Mouse (Mus musculus): ENCODE measurements at regions not wholly inside any gene's neighbourhood (a gene's known extent, or its start where the extent isn't known, plus 50 kb on each side); places are given as distances from the start of the nearest gene placed in this dataset.

GRCm38 (mm10) chr5:149852516-149852915 lies 166.0 kb upstream of the Rxfp2 start:
- DNase-seq (ENCODE audit: low spot score) (no peak), ATAC-seq (ENCODE audit: low FRiP score, low read depth) (no peak)
- no peaks in the 10 kb centered on the region for H3K9me3 ChIP-seq (ENCODE audit: control insufficient read depth, low read length)
- no peaks in the 10 kb centered on the region for H3K36me3 ChIP-seq (ENCODE audit: control insufficient read depth, insufficient read depth, low read length)
- no peak overlapping the region for H3K4me3 ChIP-seq (replicated peaks; ENCODE audit: low read length)
- no peak for TF ChIP-seq POLR2A (IDR thresholded peaks at IDR 0.05; ENCODE audit: borderline replicate concordance, extremely low read depth, insufficient read depth, insufficient read length)
- H3K27me3 ChIP-seq (ENCODE audit: control insufficient read depth, insufficient read depth, low read length) = no peaks in the 10 kb centered on the region
- WGBS = 48% methylated on average over 16 of the region's 16 CpGs
- peak overlapping the region; percentile 11; the same call in 1 of the 2 replicates for H3K4me2 ChIP-seq (replicated peaks; ENCODE audit: low read depth, low read length, severe bottlenecking)
- H3K9ac ChIP-seq (ENCODE audit: low read depth, low read length, severe bottlenecking) = no peak overlapping the region
- H3K4me1 ChIP-seq (ENCODE audit: control insufficient read depth, insufficient read depth, low read length) = no peaks in the 10 kb centered on the region
- H3K27ac ChIP-seq (replicated peaks; ENCODE audit: low read depth, low read length) = no peak overlapping the region

GRCm38 (mm10) chr5:149856101-149856500 lies 162.4 kb upstream of the Rxfp2 start:
- H3K4me2 ChIP-seq (replicated peaks; ENCODE audit: low read depth, low read length, severe bottlenecking) = no peak overlapping the region
- TF ChIP-seq POLR2A (IDR thresholded peaks at IDR 0.05; ENCODE audit: borderline replicate concordance, extremely low read depth, insufficient read depth, insufficient read length) = no peak
- no peak overlapping the region for H3K27ac ChIP-seq (replicated peaks; ENCODE audit: low read depth, low read length)
- no peaks in the 10 kb centered on the region for H3K9me3 ChIP-seq (ENCODE audit: control insufficient read depth, low read length)
- no peak overlapping the region for H3K9ac ChIP-seq (ENCODE audit: low read depth, low read length, severe bottlenecking)
- H3K27me3 ChIP-seq (ENCODE audit: control insufficient read depth, insufficient read depth, low read length) = no peaks in the 10 kb centered on the region
- no peaks in the 10 kb centered on the region for H3K4me1 ChIP-seq (ENCODE audit: control insufficient read depth, insufficient read depth, low read length)
- H3K4me3 ChIP-seq (replicated peaks; ENCODE audit: low read length) = no peak overlapping the region
- ATAC-seq (ENCODE audit: low FRiP score, low read depth) = no peak
- DNase-seq (ENCODE audit: low spot score) = no peak
- WGBS = 87% methylated on average over 1 of the region's 1 CpGs
- H3K36me3 ChIP-seq (ENCODE audit: control insufficient read depth, insufficient read depth, low read length) = no peaks in the 10 kb centered on the region

GRCm38 (mm10) chr5:149857019-149857418 lies 161.5 kb upstream of the Rxfp2 start:
- Histone ChIP-seq H3K4me2 (replicated peaks; ENCODE audit: low read depth, low read length, severe bottlenecking) (no peak overlapping the region), H3K27me3 (ENCODE audit: control insufficient read depth, insufficient read depth, low read length) (no peaks in the 10 kb centered on the region), H3K27ac (replicated peaks; ENCODE audit: low read depth, low read length) (no peak overlapping the region), H3K9me3 (ENCODE audit: control insufficient read depth, low read length) (no peaks in the 10 kb centered on the region), H3K9ac (ENCODE audit: low read depth, low read length, severe bottlenecking) (no peak overlapping the region), H3K4me3 (replicated peaks; ENCODE audit: low read length) (no peak overlapping the region), H3K36me3 (ENCODE audit: control insufficient read depth, insufficient read depth, low read length) (no peaks in the 10 kb centered on the region), H3K4me1 (ENCODE audit: control insufficient read depth, insufficient read depth, low read length) (no peaks in the 10 kb centered on the region)
- no peak for ATAC-seq (ENCODE audit: low FRiP score, low read depth)
- 88% methylated on average over 1 of the region's 1 CpGs for WGBS
- no peak for TF ChIP-seq POLR2A (IDR thresholded peaks at IDR 0.05; ENCODE audit: borderline replicate concordance, extremely low read depth, insufficient read depth, insufficient read length)
- DNase-seq (ENCODE audit: low spot score) = no peak

GRCm38 (mm10) chr5:149861489-149861962 lies 156.9 kb upstream of the Rxfp2 start:
- Histone ChIP-seq H3K9me3 (ENCODE audit: control insufficient read depth, low read length) (no peaks in the 10 kb centered on the region), H3K4me1 (ENCODE audit: control insufficient read depth, insufficient read depth, low read length) (no peaks in the 10 kb centered on the region), H3K27me3 (ENCODE audit: control insufficient read depth, insufficient read depth, low read length) (no peaks in the 10 kb centered on the region), H3K27ac (replicated peaks; ENCODE audit: low read depth, low read length) (no peak overlapping the region), H3K36me3 (ENCODE audit: control insufficient read depth, insufficient read depth, low read length) (no peaks in the 10 kb centered on the region), H3K4me2 (replicated peaks; ENCODE audit: low read depth, low read length, severe bottlenecking) (no peak overlapping the region), H3K9ac (ENCODE audit: low read depth, low read length, severe bottlenecking) (no peak overlapping the region), H3K4me3 (replicated peaks; ENCODE audit: low read length) (no peak overlapping the region)
- WGBS = 39% methylated on average over 4 of the region's 4 CpGs
- no peak for TF ChIP-seq POLR2A (IDR thresholded peaks at IDR 0.05; ENCODE audit: borderline replicate concordance, extremely low read depth, insufficient read depth, insufficient read length)
- DNase-seq (ENCODE audit: low spot score) (peak; percentile 62), ATAC-seq (ENCODE audit: low FRiP score, low read depth) (no peak)

GRCm38 (mm10) chr5:149867926-149868325 lies 150.5 kb upstream of the Rxfp2 start:
- Histone ChIP-seq H3K27me3 (ENCODE audit: control insufficient read depth, insufficient read depth, low read length) (no peaks in the 10 kb centered on the region), H3K9me3 (ENCODE audit: control insufficient read depth, low read length) (no peaks in the 10 kb centered on the region), H3K36me3 (ENCODE audit: control insufficient read depth, insufficient read depth, low read length) (no peaks in the 10 kb centered on the region), H3K9ac (ENCODE audit: low read depth, low read length, severe bottlenecking) (no peak overlapping the region), H3K4me1 (ENCODE audit: control insufficient read depth, insufficient read depth, low read length) (no peaks in the 10 kb centered on the region), H3K27ac (replicated peaks; ENCODE audit: low read depth, low read length) (no peak overlapping the region), H3K4me2 (replicated peaks; ENCODE audit: low read depth, low read length, severe bottlenecking) (no peak overlapping the region), H3K4me3 (replicated peaks; ENCODE audit: low read length) (no peak overlapping the region)
- 59% methylated on average over 7 of the region's 7 CpGs for WGBS
- no peak for TF ChIP-seq POLR2A (IDR thresholded peaks at IDR 0.05; ENCODE audit: borderline replicate concordance, extremely low read depth, insufficient read depth, insufficient read length)
- no peak for DNase-seq (ENCODE audit: low spot score)
- no peak for ATAC-seq (ENCODE audit: low FRiP score, low read depth)

- WGBS = 89% methylated on average over 5 of the region's 5 CpGs
- Histone ChIP-seq H3K9me3 (ENCODE audit: control insufficient read depth, low read length) (no peaks in the 10 kb centered on the region), H3K27ac (replicated peaks; ENCODE audit: low read depth, low read length) (no peak overlapping the region), H3K4me1 (ENCODE audit: control insufficient read depth, insufficient read depth, low read length) (no peaks in the 10 kb centered on the region), H3K4me3 (replicated peaks; ENCODE audit: low read length) (no peak overlapping the region), H3K27me3 (ENCODE audit: control insufficient read depth, insufficient read depth, low read length) (no peaks in the 10 kb centered on the region), H3K9ac (ENCODE audit: low read depth, low read length, severe bottlenecking) (no peak overlapping the region), H3K36me3 (ENCODE audit: control insufficient read depth, insufficient read depth, low read length) (no peaks in the 10 kb centered on the region), H3K4me2 (replicated peaks; ENCODE audit: low read depth, low read length, severe bottlenecking) (no peak overlapping the region)
- no peak for DNase-seq (ENCODE audit: low spot score)
- TF ChIP-seq POLR2A (IDR thresholded peaks at IDR 0.05; ENCODE audit: borderline replicate concordance, extremely low read depth, insufficient read depth, insufficient read length) = no peak
- no peak for ATAC-seq (ENCODE audit: low FRiP score, low read depth)
These were observed 149.0 kb upstream of the Rxfp2 start for GRCm38 (mm10) chr5:149869441-149869840.

Data from limb, embryonic 14.5 days (tissue).